Mouse (Mus musculus) frontal cortex, postnatal 10 days (tissue): ENCODE measurements around the gene Tmigd3.
"Not testable (repeated sequence)": the region's sequence is repeated elsewhere in the genome, so short reads cannot be mapped to it uniquely, and the experiment has no call there.

Source experiments
- DNase-seq, 2 experiments: peaks; one replicate each; pipeline ENCODE4 v3.0.0; 2022; ENCODE audit warnings: low spot score in 2 of 2, mixed read lengths in 1 of 2

Tmigd3 gene

DNA sequence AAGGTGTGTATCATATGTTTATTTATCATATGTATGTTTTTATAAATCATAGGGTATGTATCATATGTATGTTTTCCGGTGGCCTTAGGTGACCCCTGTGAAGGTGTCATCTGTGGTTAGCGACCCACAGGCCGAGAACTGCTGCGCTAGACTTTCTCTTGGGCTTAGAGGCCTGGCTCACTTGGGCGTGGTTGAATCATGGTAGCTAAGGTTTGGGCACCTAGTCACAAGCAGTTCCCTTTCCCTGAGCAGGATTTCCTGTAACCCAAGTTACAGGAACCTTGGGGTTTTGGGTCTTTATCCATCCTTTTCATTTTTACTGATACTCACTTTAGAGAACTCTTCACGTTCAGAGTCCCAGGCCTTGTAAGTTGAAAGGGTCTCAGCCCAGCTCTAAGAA lies 29.6 kb downstream of the Tmigd3 start:
- no peak for DNase-seq

DNA sequence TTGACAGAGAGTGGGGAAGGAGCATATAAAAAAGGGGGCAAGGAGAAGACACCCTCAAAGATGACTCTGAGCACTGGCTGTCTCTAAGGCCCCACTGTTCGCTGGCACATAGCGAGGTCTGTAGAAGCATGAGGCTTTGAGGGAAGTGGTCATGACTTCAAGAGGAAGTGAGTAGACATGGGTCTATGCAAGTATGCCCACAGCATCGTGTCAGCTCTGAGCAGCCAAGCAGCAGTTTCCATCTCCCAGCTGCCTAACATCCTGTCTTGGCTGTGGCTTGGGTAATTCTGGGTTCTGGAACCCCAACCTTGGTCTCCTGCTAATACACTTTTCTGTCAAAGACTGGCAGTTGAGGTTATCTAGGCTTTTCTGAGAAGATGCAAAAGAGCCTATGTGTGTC lies 30.0 kb downstream of the Tmigd3 start:
- DNase-seq = no peak

DNA sequence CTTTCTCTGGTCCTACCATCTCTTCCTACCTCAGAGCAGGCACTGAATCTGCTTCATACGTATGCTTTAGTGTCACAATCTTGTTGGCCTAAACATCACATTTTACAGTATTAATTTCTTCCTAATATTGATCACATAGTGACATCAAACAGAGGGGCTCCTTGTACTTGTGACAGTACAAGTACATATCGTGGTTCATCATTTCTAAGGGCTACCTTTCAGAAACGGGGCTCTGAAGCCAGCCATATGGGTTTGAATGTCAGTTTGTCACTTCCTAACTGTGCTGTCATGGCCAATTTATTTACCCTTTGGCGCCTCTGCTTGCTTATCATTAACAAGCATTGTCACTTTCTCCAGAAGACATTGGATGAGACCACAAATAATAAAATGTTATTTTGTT lies 30.8 kb downstream of the Tmigd3 start:
- no peak for DNase-seq

GRCm38 (mm10) chr3:105904213-105904612 lies 33.5 kb downstream of the Tmigd3 start:
- DNase-seq = no peak

- DNase-seq = no peak
Observed at GRCm38 (mm10) chr3:105904721-105905120, 34.0 kb downstream of the Tmigd3 start.

- no peak for DNase-seq
Observed at GRCm38 (mm10) chr3:105907956-105908655, 37.4 kb downstream of the Tmigd3 start.

GRCm38 (mm10) chr3:105908976-105909375 lies 38.3 kb downstream of the Tmigd3 start:
- no peak for DNase-seq

DNA sequence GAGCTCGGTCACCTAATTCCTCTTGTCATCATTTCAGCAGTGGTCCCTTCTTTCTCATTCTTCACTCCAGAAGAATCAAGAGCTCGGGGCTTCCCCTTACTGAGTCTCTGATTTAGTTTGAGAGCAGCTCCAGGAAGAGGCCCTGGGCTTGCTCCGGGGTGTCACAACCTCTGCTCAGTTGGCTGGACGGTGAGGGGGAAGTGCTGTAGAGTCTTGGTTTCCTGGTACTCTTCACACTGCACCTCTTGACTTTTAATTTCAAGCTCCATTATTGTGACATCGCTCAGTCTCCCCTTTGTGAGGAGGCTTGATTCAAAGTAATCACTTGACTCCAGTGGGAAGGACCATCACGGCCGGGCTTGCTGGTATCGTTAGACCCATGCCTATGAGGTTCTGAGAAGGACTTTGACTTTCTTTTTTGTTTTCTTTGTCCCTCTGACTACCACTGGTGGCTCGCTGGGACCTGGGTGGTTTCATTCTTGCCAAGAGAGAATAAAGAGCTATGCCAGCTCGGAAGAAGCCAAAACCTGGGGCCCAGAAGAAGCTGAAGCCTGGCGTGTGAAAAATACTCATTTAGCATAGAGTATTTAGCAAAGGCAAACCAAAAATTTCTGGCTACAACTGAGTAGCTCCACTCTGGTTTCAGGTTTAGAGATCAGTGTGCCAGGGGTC lies 40.0 kb downstream of the Tmigd3 start:
- DNase-seq = no peak

GRCm38 (mm10) chr3:105912097-105912880 lies 41.6 kb downstream of the Tmigd3 start:
- no peak for DNase-seq

- DNase-seq = no peak
Observed at GRCm38 (mm10) chr3:105913839-105914681, 43.4 kb downstream of the Tmigd3 start.

DNA sequence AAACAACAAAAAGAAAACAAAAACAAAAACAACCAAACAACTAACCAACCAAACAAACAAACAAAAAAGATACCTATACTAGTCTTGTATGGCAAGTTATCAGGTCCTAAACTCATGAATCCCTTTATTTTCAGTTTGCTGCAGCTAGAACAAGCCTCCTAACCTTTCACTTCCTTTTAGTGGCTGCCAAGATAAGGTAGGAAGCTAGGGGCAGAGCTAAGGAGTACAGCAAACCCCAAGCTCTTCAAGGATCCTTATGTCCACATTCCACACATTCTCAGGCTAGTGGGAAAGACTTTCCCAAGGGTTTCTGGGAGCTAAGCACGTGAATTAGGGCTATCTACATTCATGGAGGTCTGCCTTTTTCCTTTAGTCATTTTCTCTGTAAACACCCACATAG lies 44.6 kb downstream of the Tmigd3 start:
- DNase-seq = no peak

GRCm38 (mm10) chr3:105916455-105916854 lies 45.8 kb downstream of the Tmigd3 start:
- not testable (repeated sequence) for DNase-seq

DNA sequence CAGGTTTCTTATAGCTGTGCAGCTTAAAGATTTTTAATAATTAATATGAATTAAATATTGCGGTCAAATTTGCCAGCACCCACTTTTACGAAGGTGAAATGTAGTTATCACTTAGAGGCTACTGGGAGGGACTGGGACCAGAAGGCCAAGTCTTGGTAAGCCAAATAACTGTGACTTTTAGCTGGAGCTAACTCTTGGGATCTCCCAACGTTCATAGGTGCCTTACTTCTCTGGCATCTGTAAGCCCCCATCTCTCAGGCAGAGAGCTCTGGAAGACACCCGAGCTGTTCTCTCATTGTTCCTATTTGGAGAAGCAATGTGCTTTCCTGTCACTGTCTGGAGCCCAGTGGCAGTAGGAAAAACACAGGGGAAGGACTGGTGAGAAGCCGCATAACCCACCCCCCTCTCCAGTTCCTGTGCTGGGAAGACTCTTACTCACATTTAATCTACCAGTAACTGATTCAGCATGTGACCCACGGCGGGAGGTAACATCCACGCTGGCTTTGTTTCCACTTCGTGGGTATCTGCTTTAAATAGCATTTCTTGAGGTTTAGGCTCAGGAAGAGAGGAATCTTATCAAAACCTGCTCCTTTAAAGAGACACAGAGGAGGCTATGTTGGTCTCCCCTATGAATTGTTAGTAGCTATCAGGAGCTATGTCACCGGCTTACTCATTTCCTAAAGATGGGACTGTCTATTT lies 47.1 kb downstream of the Tmigd3 start:
- no peak for DNase-seq

DNA sequence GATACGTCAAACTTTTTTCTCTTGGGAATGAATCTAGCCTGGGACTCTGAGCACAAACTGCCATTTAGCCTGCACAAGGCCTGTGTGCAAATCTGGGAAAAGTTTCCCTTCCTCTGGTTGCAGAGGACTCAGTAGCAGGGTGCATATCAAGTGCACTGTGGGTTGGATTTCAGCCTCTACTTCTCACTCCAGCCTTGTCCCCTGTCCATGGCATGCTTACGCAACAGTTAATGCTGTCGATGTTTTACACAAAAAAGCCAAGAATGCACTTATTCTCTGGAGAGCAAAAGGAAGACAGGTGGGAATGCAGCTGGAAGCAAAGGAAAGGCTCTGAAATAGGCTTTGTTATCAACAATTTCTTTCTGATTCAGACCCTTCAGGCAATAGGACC lies 47.6 kb downstream of the Tmigd3 start:
- no peak for DNase-seq

DNA sequence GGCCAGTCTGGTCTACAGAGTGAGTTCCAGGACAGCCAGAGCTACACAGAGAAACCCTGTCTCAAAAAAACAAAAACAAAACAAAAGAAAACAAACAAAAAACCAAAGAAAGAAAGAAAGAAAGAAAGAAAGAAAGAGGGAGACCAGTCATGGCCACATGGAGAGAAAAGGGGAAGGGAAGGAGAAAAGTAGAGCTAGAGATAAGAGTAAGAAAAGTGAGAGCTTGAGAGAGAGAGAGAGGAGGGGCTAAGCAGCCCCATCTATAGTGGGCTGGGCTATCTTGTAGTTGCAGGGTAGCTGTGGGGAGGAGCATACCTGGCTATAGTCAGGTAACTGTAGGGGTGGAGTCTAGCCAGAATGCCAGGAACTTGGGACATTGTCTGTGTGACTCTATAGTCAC lies 50.0 kb downstream of the Tmigd3 start:
- DNase-seq = not testable (repeated sequence)

DNA sequence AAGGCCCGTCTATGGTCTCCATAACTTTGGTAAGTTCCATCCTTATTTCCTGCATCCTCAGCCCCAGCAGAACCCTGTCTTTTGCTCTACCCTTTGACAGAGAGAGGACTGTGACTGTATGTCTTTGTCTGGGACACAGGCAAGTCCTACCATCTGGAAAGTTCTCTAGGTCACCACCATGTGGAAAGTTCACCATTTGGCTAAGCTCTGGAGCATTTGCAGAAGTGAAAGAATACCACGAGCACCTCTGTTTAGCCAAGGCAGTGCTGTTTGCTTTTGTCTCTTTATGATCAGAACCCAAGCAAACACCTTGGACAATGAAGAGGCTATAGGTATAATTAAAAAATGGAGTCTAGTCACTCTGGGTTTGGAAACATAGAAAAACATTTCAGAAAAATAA lies 51.3 kb downstream of the Tmigd3 start:
- DNase-seq = no peak

GRCm38 (mm10) chr3:105924616-105925015 lies 53.9 kb downstream of the Tmigd3 start:
- DNase-seq = no peak

- no peak for DNase-seq
Observed at GRCm38 (mm10) chr3:105927561-105928194, 57.0 kb downstream of the Tmigd3 start.

DNA sequence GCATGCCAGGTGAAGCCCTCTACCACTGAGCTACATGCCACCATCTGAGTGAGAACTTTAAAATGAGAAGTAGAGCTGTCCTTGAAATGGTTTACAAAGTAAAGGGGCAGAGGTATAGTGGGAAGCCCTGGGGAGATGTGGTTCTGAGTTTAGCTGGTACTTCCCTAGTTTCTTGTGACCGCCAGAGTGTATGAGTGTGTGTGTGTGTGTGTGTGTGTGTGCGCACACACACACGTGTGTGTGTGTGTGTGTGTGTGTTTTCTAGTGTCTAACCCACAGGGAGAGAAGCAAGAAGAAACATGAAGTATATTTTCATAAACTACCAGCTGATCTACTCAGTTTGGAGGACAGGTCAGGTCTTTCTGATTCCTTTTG lies 57.5 kb downstream of the Tmigd3 start:
- no peak for DNase-seq

DNA sequence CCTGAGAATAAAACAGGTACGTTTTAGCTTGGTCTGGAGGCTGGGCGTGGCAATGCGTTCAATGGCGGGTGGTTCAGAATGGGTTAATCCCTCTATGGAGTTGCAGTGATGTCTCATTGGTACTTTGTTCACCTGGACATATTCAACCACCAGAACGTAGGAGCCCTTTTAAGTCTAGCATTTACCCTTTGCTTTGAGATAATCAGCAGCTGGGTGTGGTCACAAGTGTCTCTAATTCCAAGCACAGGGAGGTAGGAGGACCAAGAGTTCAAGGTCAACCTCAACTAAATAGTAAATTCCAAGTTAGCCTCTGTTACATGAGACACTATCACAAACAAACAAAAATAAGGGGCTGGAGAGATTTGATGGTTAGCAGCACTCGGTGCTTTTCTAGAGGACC lies 58.1 kb downstream of the Tmigd3 start:
- no peak for DNase-seq

DNA sequence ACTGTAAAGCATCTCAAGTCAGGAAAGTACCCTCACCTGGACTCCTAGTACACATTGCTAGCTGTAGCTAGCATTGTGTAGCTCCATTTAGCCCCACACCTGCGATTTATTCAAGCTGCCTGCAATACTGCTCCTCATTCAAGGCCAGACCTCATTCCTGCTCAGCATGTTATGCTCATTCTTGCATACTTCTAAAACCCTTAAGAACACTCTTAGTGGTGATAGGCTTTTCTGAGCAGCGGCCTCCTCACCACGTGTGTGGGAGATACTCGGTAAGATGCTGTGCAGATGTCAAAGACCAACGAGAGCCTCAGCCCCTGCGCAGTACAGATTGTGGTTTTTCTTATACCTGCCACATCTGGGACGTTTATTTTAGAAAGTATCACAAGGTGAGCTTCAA lies 59.1 kb downstream of the Tmigd3 start:
- no peak for DNase-seq
